In the genomic region with DNA sequence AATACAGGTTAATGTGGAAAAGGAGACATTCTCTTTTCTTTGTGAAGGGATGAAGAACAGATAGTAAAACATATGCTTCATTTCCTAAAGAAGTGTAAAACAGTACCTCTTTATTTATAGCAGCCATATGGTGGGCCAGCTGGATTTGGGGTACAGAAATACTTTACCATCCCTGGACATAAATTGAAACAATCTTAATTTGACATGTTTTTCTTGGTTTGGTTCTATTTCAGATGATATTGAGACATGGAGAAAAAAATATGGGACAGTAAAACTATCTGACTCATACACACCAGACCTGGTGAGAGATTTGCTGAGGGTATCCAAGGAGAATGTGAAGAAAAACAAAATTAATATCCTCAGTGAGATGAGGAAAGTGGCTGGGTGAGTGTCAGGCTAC, we compare ENCODE assay signal across 27 mouse cellular contexts. TPM values are rescaled to one million over a fixed set of nuclear protein-coding genes. Genes with fewer than 3 reads are reported as not detected.
A peak's percentile ranks its signal among the peaks of the same experiment; 100 is the strongest.
DNase-seq lines count a peak whose midpoint lies in the region; TF ChIP-seq lines count a peak whose summit lies in the region.
"Had no signal": no experiment of that assay in that cellular context is flagged by ENCODE, and none has a peak within 500 bp of the region (broad histone marks: within the 10 kb centered on the region; RNA-seq: fewer than 3 reads in every experiment).

No protein-coding gene starts in this region.

- TF ChIP-seq CTCF in left cerebral cortex, adult 2 months (IDR thresholded peaks at IDR 0.05): no peak

- no peak overlapping the region for H3K27ac ChIP-seq in left cerebral cortex, adult 2 months
- H3K27ac ChIP-seq: hindbrain, embryonic 10.5 days; hindbrain, postnatal 0 days; kidney, embryonic 15.5 days; limb, embryonic 10.5 days; liver, embryonic 15.5 days; lung, embryonic 15.5 days; neural tube, embryonic 15.5 days; stomach, embryonic 15.5 days had no signal

- intact Hi-C loops in left cerebral cortex, postnatal 4 days (cut with DNase I): no loop called here
- intact Hi-C loops in left cerebral cortex, adult 2 months (cut with DNase I): no loop called here

- peak; percentile 44 for DNase-seq in left cerebral cortex, adult 11 months (ENCODE audit: low spot score)
- no peak for DNase-seq in left cerebral cortex, postnatal 4 days
- DNase-seq in left cerebral cortex, adult 2 months (ENCODE audit: extremely low spot score in 1 of 2, low spot score in 2 of 2): peak; percentile 9 to 15
- peak; percentile 52 to 68 for DNase-seq in right cerebral cortex, adult 2 months (ENCODE audit: low spot score in 2 of 2)
- DNase-seq in telencephalon, adult 2 months (ENCODE audit: low read depth, low spot score): peak; percentile 68
- no peak for DNase-seq in adipocyte (ENCODE audit: low spot score)
- no peak for DNase-seq in natural killer cell, adult 2 months (ENCODE audit: low spot score in 2 of 2)
- no peak for DNase-seq in thymus, postnatal 10 days (ENCODE audit: low spot score in 2 of 2)
- DNase-seq: adrenal gland, adult 2 months; cerebellum, adult 9-10 months; heart, postnatal 10 days; kidney, postnatal 4 days; liver; lung, postnatal 36 days; thymus, adult 18-20 months had no signal

- no peak overlapping the region for H3K4me3 ChIP-seq in left cerebral cortex, adult 2 months
- H3K4me3 ChIP-seq: heart, embryonic 12.5 days; hindbrain, embryonic 10.5 days; kidney, embryonic 15.5 days; limb, embryonic 10.5 days; liver, embryonic 15.5 days; lung, embryonic 15.5 days; myocyte; neural tube, embryonic 15.5 days; stomach, embryonic 15.5 days had no signal

RNA-seq across cellular contexts. Expression of gene Pla2g4c, which starts 31.5 kb away (rescaled TPM):
- total RNA-seq in left cerebral cortex, postnatal 4 days (2021): 1 to 10 TPM in 1 of 2 experiments, under 1 TPM in 1; 0.95 to 1.3 TPM
- total RNA-seq in left cerebral cortex, adult 2 months (2021): under 1 TPM in 1 of 2 experiments, not detected in 1; 0.79 TPM

RNA-seq across cellular contexts. Expression of gene Cabp5, which starts 42.0 kb away (rescaled TPM):
- 1 to 10 TPM in 1 of 2 experiments, under 1 TPM in 1; 0.64 to 1.2 TPM for total RNA-seq in left cerebral cortex, postnatal 4 days (2021)
- total RNA-seq in left cerebral cortex, adult 2 months (2021): 1 to 10 TPM in 1 of 2 experiments, under 1 TPM in 1; 0.56 to 1.9 TPM
- total RNA-seq: adrenal gland, adult 2 months; common myeloid progenitor, adult 5-6 weeks; gastrocnemius, adult 8-10 months; heart, postnatal 10 days; hindbrain, postnatal 0 days had no signal

Comparison
In these comparisons a context has a peak if more than half of its experiments do, and no peak if none do; other contexts are left out.
1. DNase-seq: peak in left cerebral cortex, adult 11 months (single experiment), left cerebral cortex, adult 2 months (2 of 2), right cerebral cortex, adult 2 months (2 of 2) and telencephalon, adult 2 months (single experiment); none in left cerebral cortex, postnatal 4 days (single experiment), adipocyte (single experiment), natural killer cell, adult 2 months (0 of 2) and thymus, postnatal 10 days (0 of 2).